Mouse (Mus musculus) neural tube, embryonic 13.5 days (tissue): ENCODE measurements around the gene Gm10376. TPM values are rescaled to one million over a fixed set of nuclear protein-coding genes. Genes with fewer than 3 reads are reported as not detected.
"Not testable (repeated sequence)": the region's sequence is repeated elsewhere in the genome, so short reads cannot be mapped to it uniquely, and the experiment has no call there.

ENCODE experiments used
- ATAC-seq: fragments of 200-750 bp; cut with Nextera tagmentation; 2 replicates; pipeline ENCODE4 v1.8.0; 2017; ENCODE audit warnings: low read depth, mild to moderate bottlenecking, moderate TSS enrichment, moderate library complexity
- H3K27ac ChIP-seq: fragments of 300-500 bp; sonication (generic); replicated peaks from 2 replicates; pipeline ENCODE4 v1.5.1; 2015; ENCODE audit warnings: moderate library complexity, mild to moderate bottlenecking, inconsistent platforms
- H3K27me3 ChIP-seq: fragments of 300-500 bp; sonication (generic); 2 replicates; pipeline ENCODE4 v1.6.1; 2015; ENCODE audit warnings: mild to moderate bottlenecking, inconsistent platforms
- H3K36me3 ChIP-seq: fragments of 300-500 bp; sonication (generic); 2 replicates; pipeline ENCODE4 v1.6.1; 2015; ENCODE audit warnings: mild to moderate bottlenecking, inconsistent platforms
- H3K4me1 ChIP-seq: fragments of 300-500 bp; sonication (generic); replicated peaks from 2 replicates; pipeline ENCODE4 v1.6.1; 2015; ENCODE audit warnings: inconsistent platforms
- H3K4me2 ChIP-seq: fragments of 300-500 bp; sonication (generic); 2 replicates; pipeline ENCODE4 v1.6.1; 2015; ENCODE audit warnings: inconsistent platforms, mild to moderate bottlenecking, moderate library complexity
- H3K4me3 ChIP-seq: fragments of 300-500 bp; sonication (generic); 2 replicates; pipeline ENCODE4 v1.5.1; 2015; ENCODE audit warnings: mild to moderate bottlenecking, inconsistent platforms
- H3K9ac ChIP-seq: fragments of 300-500 bp; sonication (generic); 2 replicates; pipeline ENCODE4 v1.6.1; 2015; ENCODE audit warnings: moderate library complexity, mild to moderate bottlenecking, inconsistent platforms
- H3K9me3 ChIP-seq: fragments of 300-500 bp; sonication (generic); 2 replicates; pipeline ENCODE4 v1.6.1; 2016; ENCODE audit warnings: inconsistent platforms
- WGBS: fragments of 180-500 bp; shearing (Covaris S2); methylation state at CpG from one replicate; pipeline ENCODE4 v1.1.7; 2015; 5-methylcytosine and 5-hydroxymethylcytosine counted together
- polyA plus RNA-seq: library from polyadenylated mRNA; unstranded; fragments of >200 nt; fragmentation: Nextera tagmentation; extraction: Ambion mirVana; gene quantifications from 2 replicates; pipeline ENCODE4 v1.2.1, GENCODE M21; 2015

The Gm10376 gene
- not detected in 2 replicates for polyA plus RNA-seq

DNA sequence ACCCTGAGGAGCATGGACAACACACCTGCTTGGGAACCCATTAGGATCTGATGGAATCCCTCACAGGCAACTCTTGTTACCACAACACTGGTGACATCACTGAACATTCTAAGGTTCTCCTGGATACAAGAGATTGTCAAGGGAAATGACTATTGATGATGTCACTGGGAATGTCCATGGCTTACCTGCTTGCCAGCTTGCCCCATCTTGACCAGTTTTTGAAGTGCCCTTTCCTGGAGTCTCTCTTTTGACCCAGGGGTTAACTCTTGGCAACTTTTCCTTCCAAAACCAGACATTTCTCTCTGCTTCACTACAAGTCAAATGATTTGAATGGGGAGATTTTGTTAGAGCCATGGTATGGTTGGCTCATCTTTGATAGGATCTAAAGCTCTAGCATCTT, at the start of gene Gm10376:
Gene Gm10376, minus strand, starts transcription at position 101 of the 400 bp plus-strand sequence.
- H3K27me3 ChIP-seq, H3K36me3 ChIP-seq, ATAC-seq, H3K4me1 ChIP-seq, H3K4me3 ChIP-seq, H3K9me3 ChIP-seq, H3K4me2 ChIP-seq, H3K27ac ChIP-seq, H3K9ac ChIP-seq: not testable (repeated sequence)

GRCm38 (mm10) chr14:43060179-43060578, 44.8 kb upstream of the Gm10376 start:
- H3K27ac ChIP-seq, H3K9ac ChIP-seq, ATAC-seq, H3K9me3 ChIP-seq, H3K4me3 ChIP-seq, H3K4me1 ChIP-seq, H3K27me3 ChIP-seq, H3K4me2 ChIP-seq, H3K36me3 ChIP-seq: not testable (repeated sequence)
- WGBS, result 73% methylated on average over 4 of the region's 4 CpGs

- H3K27ac ChIP-seq, result not testable (repeated sequence)
Measured at GRCm38 (mm10) chr14:43058063-43058462, 42.6 kb upstream of the Gm10376 start.

DNA sequence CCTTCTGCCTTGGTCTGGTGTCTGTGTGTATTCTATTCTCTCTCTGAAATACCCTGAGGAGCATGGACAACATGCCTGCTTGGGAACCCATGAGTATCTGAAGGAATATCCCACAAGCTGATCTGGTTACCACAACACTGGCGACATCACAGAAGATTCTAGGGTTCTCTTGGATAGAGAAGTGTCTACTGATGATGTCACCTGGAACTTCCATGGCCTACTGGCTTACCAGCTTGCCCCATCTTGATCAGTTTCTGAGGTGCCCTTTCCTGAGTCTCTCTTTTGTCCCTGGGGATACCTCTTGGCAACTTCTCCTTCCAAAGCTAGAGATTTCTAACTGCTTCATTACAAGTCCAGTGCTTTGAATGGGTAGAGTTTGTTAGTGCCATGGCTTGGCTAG, 21.9 kb downstream of the Gm10376 start, which contains the start of gene Gm8082:
Gene Gm8082, minus strand, starts transcription at position 101 of the 400 bp plus-strand sequence.
- 100% methylated on average over 1 of the region's 1 CpGs for WGBS
- not testable (repeated sequence) for H3K36me3 ChIP-seq, ATAC-seq

More at GRCm38 (mm10) chr14:43058063-43058462, 42.6 kb upstream of the Gm10376 start:
- H3K27me3 ChIP-seq, H3K4me2 ChIP-seq, H3K4me3 ChIP-seq, H3K9me3 ChIP-seq, H3K9ac ChIP-seq, ATAC-seq, H3K4me1 ChIP-seq, H3K36me3 ChIP-seq: not testable (repeated sequence)
- WGBS, result 78% methylated on average over 3 of the region's 3 CpGs

More for the DNA sequence above, 21.9 kb downstream of the Gm10376 start, which contains the start of gene Gm8082:
- not testable (repeated sequence) for H3K27me3 ChIP-seq, H3K9ac ChIP-seq, H3K27ac ChIP-seq, H3K9me3 ChIP-seq, H3K4me1 ChIP-seq, H3K4me3 ChIP-seq, H3K4me2 ChIP-seq

Other genes with a start within 250 kb of the Gm10376 start
- gene Gm3015, start 246.8 kb downstream of the Gm10376 start, polyA plus RNA-seq, result not detected in 2 replicates
- gene Gm10377, start 217.6 kb downstream of the Gm10376 start, polyA plus RNA-seq, result not detected in 2 replicates
- not detected in 2 replicates for gene Gm21977, start 162.2 kb downstream of the Gm10376 start, polyA plus RNA-seq
- gene Gm8082, start 22.0 kb downstream of the Gm10376 start, polyA plus RNA-seq, result not detected in 2 replicates
- gene Gm8094, start 61.0 kb upstream of the Gm10376 start, polyA plus RNA-seq, result not detected in 2 replicates
- gene Gm8104, start 85.0 kb upstream of the Gm10376 start, polyA plus RNA-seq, result not detected in 2 replicates
- gene Gm7233, start 164.2 kb upstream of the Gm10376 start, polyA plus RNA-seq, result not detected in 2 replicates
- not detected in 2 replicates for gene Gm8122, start 219.7 kb upstream of the Gm10376 start, polyA plus RNA-seq
- gene Gm8126, start 243.0 kb upstream of the Gm10376 start, polyA plus RNA-seq, result not detected in 2 replicates